Mouse (Mus musculus) midbrain, embryonic 10.5 days (tissue): ENCODE measurements around the gene Sigmar1. TPM values are rescaled to one million over a fixed set of nuclear protein-coding genes. Genes with fewer than 3 reads are reported as not detected.
A peak's percentile ranks its signal among the peaks of the same experiment; 100 is the strongest.
"Not testable (repeated sequence)": the region's sequence is repeated elsewhere in the genome, so short reads cannot be mapped to it uniquely, and the experiment has no call there.

ENCODE experiments used
- DNase-seq: peaks from one replicate; pipeline ENCODE4 v3.0.0-alpha.2; 2017; ENCODE audit warnings: low spot score
- H3K27ac ChIP-seq: fragments of 300-500 bp; sonication (generic); replicated peaks from 2 replicates; pipeline ENCODE4 v1.5.1; 2016; ENCODE audit warnings: mild to moderate bottlenecking
- H3K27me3 ChIP-seq: fragments of 300-500 bp; sonication (generic); 2 replicates; pipeline ENCODE4 v1.6.1; 2016; ENCODE audit warnings: low read depth, mild to moderate bottlenecking; ENCODE audit not compliant: poor library complexity, severe bottlenecking
- H3K36me3 ChIP-seq: fragments of 300-500 bp; sonication (generic); 2 replicates; pipeline ENCODE4 v1.6.1; 2016; ENCODE audit warnings: mild to moderate bottlenecking, moderate library complexity
- H3K4me1 ChIP-seq: fragments of 300-500 bp; sonication (generic); 2 replicates; pipeline ENCODE4 v1.6.1; 2016
- H3K4me3 ChIP-seq: fragments of 300-500 bp; sonication (generic); 2 replicates; pipeline ENCODE4 v1.5.1; 2016; ENCODE audit warnings: mild to moderate bottlenecking, moderate library complexity
- H3K9me3 ChIP-seq: fragments of 300-500 bp; sonication (generic); replicated peaks from 2 replicates; pipeline ENCODE4 v1.6.1; 2016; ENCODE audit warnings: mild to moderate bottlenecking
- WGBS: fragments of 180-500 bp; shearing (Covaris S2); methylation state at CpG from one replicate; pipeline ENCODE4 v1.1.7; 2016; 5-methylcytosine and 5-hydroxymethylcytosine counted together
- polyA plus RNA-seq: library from polyadenylated mRNA; unstranded; fragments of >200 nt; fragmentation: Nextera tagmentation; extraction: Ambion mirVana; gene quantifications from 2 replicates; pipeline ENCODE4 v1.2.1, GENCODE M21; 2016

Gene Sigmar1
- polyA plus RNA-seq, 1 experiment from 2014 or later: 96.3 TPM

GRCm38 (mm10) chr4:41698421-41699016, 57.4 kb downstream of the Sigmar1 start:
- WGBS: 8% methylated on average over 26 of the region's 32 CpGs
- peaks cover 11% of the 10 kb centered on the region for H3K4me1 ChIP-seq
- H3K27me3 ChIP-seq: peaks cover 12% of the 10 kb centered on the region
- not testable (repeated sequence) for H3K9me3 ChIP-seq, DNase-seq, H3K4me3 ChIP-seq, H3K36me3 ChIP-seq, H3K27ac ChIP-seq

- WGBS: 10% methylated on average over 34 of the region's 40 CpGs
Measured at GRCm38 (mm10) chr4:41696930-41697841, 58.8 kb downstream of the Sigmar1 start, which contains the start of gene Cntfr. Gene Cntfr (minus strand): TSS chr4:41697089.

GRCm38 (mm10) chr4:41696452-41696851, 59.5 kb downstream of the Sigmar1 start:
- under 1% methylated on average over 15 of the region's 15 CpGs for WGBS
- H3K27ac ChIP-seq: 0 out of 2 replicates have a peak overlapping the region, but pooled peaks have one; percentile 59
- H3K4me1 ChIP-seq: peaks cover 25% of the 10 kb centered on the region
- not testable (repeated sequence) for H3K9me3 ChIP-seq, DNase-seq, H3K4me3 ChIP-seq, H3K36me3 ChIP-seq
- peaks cover 16% of the 10 kb centered on the region for H3K27me3 ChIP-seq

More at GRCm38 (mm10) chr4:41696930-41697841, 58.8 kb downstream of the Sigmar1 start, which contains the start of gene Cntfr:
- peaks cover 20% of the 10 kb centered on the region for H3K4me1 ChIP-seq
- not testable (repeated sequence) for H3K9me3 ChIP-seq, H3K36me3 ChIP-seq
- H3K27ac ChIP-seq: peak within 1 kb of the TSS; percentile 82; the same call in 1 of the 2 replicates
- peak; percentile 86 for DNase-seq
- peaks cover 16% of the 10 kb centered on the region for H3K27me3 ChIP-seq
- H3K4me3 ChIP-seq: peak within 1 kb of the TSS; percentile 44

GRCm38 (mm10) chr4:41695800-41696199, 60.2 kb downstream of the Sigmar1 start:
- H3K9me3 ChIP-seq, DNase-seq, H3K36me3 ChIP-seq: not testable (repeated sequence)
- peak overlapping the region; percentile 44 for H3K4me3 ChIP-seq
- peak overlapping the region; percentile 82 for H3K27ac ChIP-seq
- H3K27me3 ChIP-seq: peaks cover 16% of the 10 kb centered on the region
- WGBS: 4% methylated on average over 21 of the region's 38 CpGs
- H3K4me1 ChIP-seq: peaks cover 25% of the 10 kb centered on the region

- Histone ChIP-seq H3K27me3 (peaks cover 13% of the 10 kb centered on the region), H3K27ac (peak overlapping the region; percentile 70; the same call in 1 of the 2 replicates), H3K4me1 (peaks cover 31% of the 10 kb centered on the region), H3K4me3 (peak overlapping the region; percentile 48)
- WGBS: 5% methylated on average over 4 of the region's 4 CpGs
- H3K9me3 ChIP-seq, DNase-seq, H3K36me3 ChIP-seq: not testable (repeated sequence)
Measured at GRCm38 (mm10) chr4:41693511-41693910, 62.4 kb downstream of the Sigmar1 start.

GRCm38 (mm10) chr4:41690014-41690413, 65.9 kb downstream of the Sigmar1 start:
- not testable (repeated sequence) for H3K27ac ChIP-seq, DNase-seq, H3K27me3 ChIP-seq, H3K4me3 ChIP-seq, H3K9me3 ChIP-seq, H3K36me3 ChIP-seq
- H3K4me1 ChIP-seq: peaks cover 49% of the 10 kb centered on the region
- no CpG with 5 or more reads among the region's 4 CpGs for WGBS

- H3K36me3 ChIP-seq, H3K27ac ChIP-seq, H3K27me3 ChIP-seq, H3K4me3 ChIP-seq, DNase-seq, H3K9me3 ChIP-seq: not testable (repeated sequence)
- peaks cover 55% of the 10 kb centered on the region for H3K4me1 ChIP-seq
- WGBS: 60% methylated on average over 1 of the region's 1 CpGs
Measured at GRCm38 (mm10) chr4:41688562-41688961, 67.4 kb downstream of the Sigmar1 start.

Other genes with a start within 250 kb of the Sigmar1 start
- 3.4 and 4.2 TPM in 2 replicates for gene 1110017D15Rik, start 238.8 kb downstream of the Sigmar1 start, polyA plus RNA-seq
- gene Fam219a, start 186.6 kb downstream of the Sigmar1 start, polyA plus RNA-seq: 4.1 and 5.7 TPM in 2 replicates
- 1.6 and 2.2 TPM in 2 replicates for gene Dnaic1, start 186.4 kb downstream of the Sigmar1 start, polyA plus RNA-seq
- gene Enho, start 115.8 kb downstream of the Sigmar1 start, polyA plus RNA-seq: 23.2 and 31.4 TPM in 2 replicates
- 27.1 and 35.8 TPM in 2 replicates for gene Cntfr, start 59.1 kb downstream of the Sigmar1 start, polyA plus RNA-seq
- gene Il11ra1, start 56.2 kb downstream of the Sigmar1 start, polyA plus RNA-seq: 69.0 TPM in 2 replicates
- 86.4 and 91.5 TPM in 2 replicates for gene Rpp25l, start 42.6 kb downstream of the Sigmar1 start, polyA plus RNA-seq
- 150 and 167 TPM in 2 replicates for gene Dctn3, start 33.0 kb downstream of the Sigmar1 start, polyA plus RNA-seq
- 0.28 and 0.63 TPM in 2 replicates for gene Arid3c, start 25.0 kb downstream of the Sigmar1 start, polyA plus RNA-seq
- gene Galt, start 929 bp downstream of the Sigmar1 start, polyA plus RNA-seq: 19.1 and 21.4 TPM in 2 replicates
- gene Ccl27a, start 18.1 kb upstream of the Sigmar1 start, polyA plus RNA-seq: 52.4 and 67.6 TPM in 2 replicates
- not detected in 2 replicates for gene Gm21541, start 147.5 kb upstream of the Sigmar1 start, polyA plus RNA-seq
- gene Gm20878, start 185.4 kb upstream of the Sigmar1 start, polyA plus RNA-seq: 1.9 and 3.4 TPM in 2 replicates
- gene Fam205a4, start 209.9 kb upstream of the Sigmar1 start, polyA plus RNA-seq: 0.10 TPM in 1 of 2 replicates, not detected in the other